Mouse (Mus musculus) ES-E14 (cell line): ENCODE results near the gene Ptpra.

Source experiments
- HCFC1 ChIP-seq: IDR thresholded peaks from 2 replicates; pipeline ENCODE4 v1.6.1; 2012; ENCODE audit warnings: low read length, inconsistent platforms, borderline replicate concordance; ENCODE audit not compliant: insufficient read depth
- MAFK ChIP-seq: IDR thresholded peaks from 2 replicates; pipeline ENCODE4 v1.6.1; 2014; ENCODE audit warnings: mild to moderate bottlenecking, low read depth, low read length, inconsistent platforms; ENCODE audit not compliant: insufficient read depth
- ZC3H11A ChIP-seq: IDR thresholded peaks from 2 replicates; pipeline ENCODE4 v1.6.1; 2012; ENCODE audit warnings: low read depth, mild to moderate bottlenecking, inconsistent platforms, low read length, borderline replicate concordance
- ZNF384 ChIP-seq: IDR thresholded peaks from 2 replicates; pipeline ENCODE4 v1.6.1; 2012; ENCODE audit warnings: low read depth, low read length, inconsistent platforms

- TF ChIP-seq HCFC1 (no peak), ZC3H11A (no peak), ZNF384 (no peak), MAFK (no peak)
These were observed 41.1 kb downstream of the Ptpra start for GRCm38 (mm10) chr2:130491162-130491561.
